20 mouse cellular contexts compared by ENCODE assay signal in the genomic region with DNA sequence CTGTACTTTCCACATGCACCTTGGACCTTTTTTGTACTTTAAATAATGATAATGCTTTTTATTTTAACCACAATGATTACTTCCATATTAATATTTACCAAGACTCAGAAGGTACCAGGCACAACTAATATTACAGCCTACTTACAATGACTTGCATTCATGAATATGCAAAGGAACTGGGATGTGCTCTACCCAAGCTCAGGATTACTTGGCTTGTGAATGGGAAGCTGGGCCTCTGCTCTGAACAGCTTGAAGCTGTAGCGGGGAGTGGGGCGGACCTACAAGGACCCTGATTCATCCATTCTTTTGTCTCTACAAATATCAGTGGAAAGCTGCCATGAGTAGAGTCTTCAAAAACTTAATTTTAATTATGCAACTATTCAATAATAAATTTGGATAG. TPM values are rescaled to one million over a fixed set of nuclear protein-coding genes. Genes with fewer than 3 reads are reported as not detected.
DNase-seq lines count a peak whose midpoint lies in the region; ATAC-seq and TF ChIP-seq lines count a peak whose summit lies in the region.
"Had no signal": no experiment of that assay in that cellular context is flagged by ENCODE, and none has a peak within 500 bp of the region (broad histone marks: within the 10 kb centered on the region; RNA-seq: fewer than 3 reads in every experiment).

No protein-coding gene starts in this region.

- H3K4me1 ChIP-seq in midbrain, embryonic 10.5 days: peaks cover 14% of the 10 kb centered on the region; the same call in 1 of the 2 replicates
- H3K4me1 ChIP-seq in midbrain, embryonic 16.5 days (ENCODE audit: control insufficient read depth, insufficient read depth, low read length): no peaks in the 10 kb centered on the region
- peaks cover 5% of the 10 kb centered on the region for H3K4me1 ChIP-seq in midbrain, embryonic 14.5 days (ENCODE audit: control insufficient read depth, insufficient read depth, low read length)
- H3K4me1 ChIP-seq in midbrain, postnatal 0 days (ENCODE audit: insufficient read depth, low read length): no peaks in the 10 kb centered on the region
- H3K4me1 ChIP-seq in stomach, postnatal 0 days (replicated peaks; ENCODE audit: control insufficient read depth, insufficient read depth): no peaks in the 10 kb centered on the region
- H3K4me1 ChIP-seq: heart, embryonic 10.5 days; hindbrain, embryonic 15.5 days had no signal

- DNase-seq in midbrain, embryonic 10.5 days (ENCODE audit: low spot score): no peak
- DNase-seq in midbrain, embryonic 14.5 days: peak; percentile 45
- no peak for DNase-seq in midbrain, postnatal 0 days (ENCODE audit: low spot score)
- DNase-seq in stomach, postnatal 0 days (ENCODE audit: low spot score): no peak
- no peak for DNase-seq in spleen, postnatal 14 days (ENCODE audit: low spot score in 2 of 2)
- DNase-seq: adrenal gland, adult 8-10 months; adrenal gland, postnatal 25 days; cerebellum, adult 18-20 months; cerebellum, adult 9-10 months; cerebellum, postnatal 14 days; gastrocnemius, postnatal 25 days; heart, adult 2 months had no signal

- TF ChIP-seq CTCF in midbrain, postnatal 0 days (IDR thresholded peaks at IDR 0.05): no peak
- TF ChIP-seq CTCF in stomach, postnatal 0 days (IDR thresholded peaks at IDR 0.05; ENCODE audit: low read depth): no peak

- no peak overlapping the region for H3K9ac ChIP-seq in midbrain, embryonic 16.5 days (ENCODE audit: low read depth, low read length)
- H3K9ac ChIP-seq in midbrain, embryonic 14.5 days (replicated peaks; ENCODE audit: low read length): no peak overlapping the region
- no peak overlapping the region for H3K9ac ChIP-seq in midbrain, postnatal 0 days (replicated peaks; ENCODE audit: low read length, poor library complexity, severe bottlenecking)
- no peak overlapping the region for H3K9ac ChIP-seq in stomach, postnatal 0 days (ENCODE audit: low read length)
- H3K9ac ChIP-seq: hindbrain, embryonic 12.5 days; hindbrain, embryonic 15.5 days had no signal

- WGBS in midbrain, embryonic 10.5 days: 85% methylated on average over 2 of the region's 2 CpGs
- 38% methylated on average over 2 of the region's 2 CpGs for WGBS in midbrain, embryonic 16.5 days
- 10% methylated on average over 2 of the region's 2 CpGs for WGBS in midbrain, embryonic 14.5 days
- 22% methylated on average over 2 of the region's 2 CpGs for WGBS in midbrain, postnatal 0 days
- 83% methylated on average over 2 of the region's 2 CpGs for WGBS in stomach, postnatal 0 days

- peak overlapping the region; percentile 69; the same call in 1 of the 2 replicates for H3K27ac ChIP-seq in midbrain, embryonic 10.5 days (replicated peaks)
- H3K27ac ChIP-seq in midbrain, embryonic 16.5 days (ENCODE audit: low read length): no peak overlapping the region
- no peak overlapping the region for H3K27ac ChIP-seq in midbrain, embryonic 14.5 days (replicated peaks; ENCODE audit: low read depth, low read length)
- no peak overlapping the region for H3K27ac ChIP-seq in midbrain, postnatal 0 days (ENCODE audit: low read depth, low read length)
- no peak overlapping the region; the same call in 1 of the 2 replicates for H3K27ac ChIP-seq in stomach, postnatal 0 days (replicated peaks)
- H3K27ac ChIP-seq: forebrain, embryonic 10.5 days; heart, adult 2 months; heart, embryonic 10.5 days; hindbrain, embryonic 12.5 days; hindbrain, embryonic 15.5 days had no signal

- peaks cover 12% of the 10 kb centered on the region; the same call in 1 of the 2 replicates for H3K36me3 ChIP-seq in midbrain, embryonic 10.5 days
- no peaks in the 10 kb centered on the region for H3K36me3 ChIP-seq in midbrain, embryonic 16.5 days (ENCODE audit: control insufficient read depth, insufficient read depth, low read length)
- H3K36me3 ChIP-seq in midbrain, embryonic 14.5 days (ENCODE audit: control insufficient read depth, insufficient read depth, low read length): no peaks in the 10 kb centered on the region; the same call in 1 of the 2 replicates
- H3K36me3 ChIP-seq in midbrain, postnatal 0 days (ENCODE audit: insufficient read depth, low read length): no peaks in the 10 kb centered on the region
- H3K36me3 ChIP-seq in stomach, postnatal 0 days (ENCODE audit: control insufficient read depth, insufficient read depth, low read length): no peaks in the 10 kb centered on the region
- H3K36me3 ChIP-seq: heart, embryonic 10.5 days; hindbrain, embryonic 12.5 days had no signal

- peaks cover 13% of the 10 kb centered on the region; the same call in 1 of the 2 replicates for H3K9me3 ChIP-seq in midbrain, embryonic 10.5 days (replicated peaks)
- no peaks in the 10 kb centered on the region for H3K9me3 ChIP-seq in midbrain, embryonic 16.5 days (replicated peaks; ENCODE audit: control insufficient read depth, low read length, poor library complexity, severe bottlenecking)
- peaks cover 3% of the 10 kb centered on the region for H3K9me3 ChIP-seq in midbrain, embryonic 14.5 days (ENCODE audit: control insufficient read depth, low read length)
- no peaks in the 10 kb centered on the region for H3K9me3 ChIP-seq in midbrain, postnatal 0 days (ENCODE audit: low read length)
- H3K9me3 ChIP-seq in stomach, postnatal 0 days (ENCODE audit: control insufficient read depth, low read length): no peaks in the 10 kb centered on the region

- H3K27me3 ChIP-seq in midbrain, embryonic 10.5 days (ENCODE audit: low read depth, poor library complexity, severe bottlenecking): no peaks in the 10 kb centered on the region
- no peaks in the 10 kb centered on the region for H3K27me3 ChIP-seq in midbrain, embryonic 16.5 days (ENCODE audit: control insufficient read depth, insufficient read depth, low read depth, low read length)
- no peaks in the 10 kb centered on the region for H3K27me3 ChIP-seq in midbrain, embryonic 14.5 days (ENCODE audit: control insufficient read depth, insufficient read depth, low read length)
- no peaks in the 10 kb centered on the region for H3K27me3 ChIP-seq in midbrain, postnatal 0 days (ENCODE audit: insufficient read depth, low read length)
- no peaks in the 10 kb centered on the region for H3K27me3 ChIP-seq in stomach, postnatal 0 days (ENCODE audit: control insufficient read depth, insufficient read depth, low read length)
- H3K27me3 ChIP-seq: hindbrain, embryonic 12.5 days; hindbrain, embryonic 15.5 days had no signal

- TF ChIP-seq EP300 in stomach, postnatal 0 days (optimal IDR thresholded peaks at IDR 0.05): no peak

- no peak overlapping the region for H3K4me2 ChIP-seq in midbrain, embryonic 16.5 days (ENCODE audit: low read length)
- H3K4me2 ChIP-seq in midbrain, embryonic 14.5 days (ENCODE audit: low read length): no peak overlapping the region
- no peak overlapping the region for H3K4me2 ChIP-seq in midbrain, postnatal 0 days (ENCODE audit: low read depth, low read length, poor library complexity, severe bottlenecking)
- no peak overlapping the region for H3K4me2 ChIP-seq in stomach, postnatal 0 days (replicated peaks; ENCODE audit: low read depth)
- H3K4me2 ChIP-seq: hindbrain, embryonic 12.5 days; hindbrain, embryonic 15.5 days had no signal

- H3K4me3 ChIP-seq in midbrain, embryonic 10.5 days: no peak overlapping the region
- no peak overlapping the region for H3K4me3 ChIP-seq in midbrain, embryonic 16.5 days (ENCODE audit: low read depth, low read length)
- no peak overlapping the region for H3K4me3 ChIP-seq in midbrain, embryonic 14.5 days (replicated peaks; ENCODE audit: low read depth, low read length)
- H3K4me3 ChIP-seq in midbrain, postnatal 0 days (ENCODE audit: low read depth, low read length): no peak overlapping the region
- no peak overlapping the region for H3K4me3 ChIP-seq in stomach, postnatal 0 days (ENCODE audit: low read depth, low read length)
- H3K4me3 ChIP-seq: forebrain, embryonic 10.5 days; heart, adult 2 months; heart, embryonic 10.5 days; hindbrain, embryonic 12.5 days; hindbrain, embryonic 15.5 days had no signal

- no peak for ATAC-seq in midbrain, embryonic 16.5 days
- ATAC-seq in midbrain, embryonic 14.5 days (ENCODE audit: low FRiP score, low TSS enrichment): no peak; the same call in 1 of the 2 replicates
- no peak for ATAC-seq in midbrain, postnatal 0 days (ENCODE audit: low FRiP score)
- ATAC-seq in stomach, postnatal 0 days (ENCODE audit: low FRiP score, low TSS enrichment): peak; percentile 85
- ATAC-seq: activated CD4-positive, CD25-positive, alpha-beta regulatory T cell, adult 4 months; CD4-positive, CD25-positive, alpha-beta regulatory T cell, adult 4 months; forebrain, embryonic 14.5 days had no signal

RNA-seq across cellular contexts. Expression of gene Smoc1, which starts 47.5 kb away (rescaled TPM):
- polyA plus RNA-seq in midbrain, embryonic 10.5 days (2016; fragmentation: Nextera tagmentation; extraction: Ambion mirVana): 13.9 and 15.7 TPM in 2 replicates
- polyA plus RNA-seq in midbrain, embryonic 16.5 days (2015; fragmentation: Nextera tagmentation; extraction: Ambion mirVana): 21.6 and 29.0 TPM in 2 replicates
- polyA plus RNA-seq in midbrain, embryonic 14.5 days (2014; fragmentation: Nextera tagmentation; extraction: Ambion mirVana): 21.6 and 33.5 TPM in 2 replicates
- 28.7 and 32.0 TPM in 2 replicates for total RNA-seq in midbrain, postnatal 0 days (2014; rRNA removed)
- 24.5 and 26.6 TPM in 2 replicates for polyA plus RNA-seq in midbrain, postnatal 0 days (2015; fragmentation: Nextera tagmentation; extraction: Ambion mirVana)
- polyA plus RNA-seq in stomach, postnatal 0 days (2015; fragmentation: Nextera tagmentation; extraction: Ambion mirVana): 0.65 and 1.0 TPM in 2 replicates
